Mouse (Mus musculus): ENCODE measurements around the gene Sema6d. TPM values are rescaled to one million over a fixed set of nuclear protein-coding genes. Genes with fewer than 3 reads are reported as not detected.

The Sema6d gene
- total and polyA plus RNA-seq, 3 experiments: 0.05 TPM; not detected in 2

GRCm38 (mm10) chr2:124385722-124386121, 296.0 kb downstream of the Sema6d start:
- Histone ChIP-seq H3K36me3 (replicated peaks) (no peaks in the 10 kb centered on the region), H3K4me1 (ENCODE audit: insufficient read depth, low read depth, low read length) (no peaks in the 10 kb centered on the region), H3K9me3 (replicated peaks) (peaks cover 19% of the 10 kb centered on the region), H3K4me3 (ENCODE audit: low read depth, low read length) (no peak overlapping the region), H3K27me3 (ENCODE audit: insufficient read depth, low read length) (no peaks in the 10 kb centered on the region)
- no peak for TF ChIP-seq GATA1 (IDR thresholded peaks at IDR 0.05; ENCODE audit: borderline replicate concordance, low read length)
- TF ChIP-seq GATA2 (IDR thresholded peaks at IDR 0.05; ENCODE audit: borderline replicate concordance, low read depth, low read length): no peak
- no peak for TF ChIP-seq POLR2AphosphoS5 (IDR thresholded peaks at IDR 0.05; ENCODE audit: insufficient replicate concordance, low read depth, low read length)
- TF ChIP-seq TAL1 (conservative IDR thresholded peaks at IDR 0.05; ENCODE audit: low read depth, low read length): no peak
- no peak for TF ChIP-seq CTCF (IDR thresholded peaks at IDR 0.05; ENCODE audit: low read depth, low read length)
- DNase-seq (ENCODE audit: low spot score) (no peak), ATAC-seq (ENCODE audit: extremely low read depth, insufficient number of reproducible peaks, low FRiP score, poor library complexity, severe bottlenecking) (no peak)

GRCm38 (mm10) chr2:124388269-124388668, 298.5 kb downstream of the Sema6d start:
- no peak for TF ChIP-seq CTCF (IDR thresholded peaks at IDR 0.05; ENCODE audit: low read depth, low read length)
- no peak for TF ChIP-seq POLR2AphosphoS5 (IDR thresholded peaks at IDR 0.05; ENCODE audit: insufficient replicate concordance, low read depth, low read length)
- no peak for TF ChIP-seq GATA2 (IDR thresholded peaks at IDR 0.05; ENCODE audit: borderline replicate concordance, low read depth, low read length)
- no peak for TF ChIP-seq GATA1 (IDR thresholded peaks at IDR 0.05; ENCODE audit: borderline replicate concordance, low read length)
- TF ChIP-seq TAL1 (conservative IDR thresholded peaks at IDR 0.05; ENCODE audit: low read depth, low read length): no peak
- Histone ChIP-seq H3K36me3 (replicated peaks) (no peaks in the 10 kb centered on the region), H3K27me3 (ENCODE audit: insufficient read depth, low read length) (no peaks in the 10 kb centered on the region), H3K4me1 (ENCODE audit: insufficient read depth, low read depth, low read length) (no peaks in the 10 kb centered on the region), H3K4me3 (ENCODE audit: low read depth, low read length) (no peak overlapping the region), H3K9me3 (replicated peaks) (peaks cover 19% of the 10 kb centered on the region)
- no peak for DNase-seq (ENCODE audit: low spot score)
- no peak for ATAC-seq (ENCODE audit: extremely low read depth, insufficient number of reproducible peaks, low FRiP score, poor library complexity, severe bottlenecking)

- Histone ChIP-seq H3K36me3 (replicated peaks) (no peaks in the 10 kb centered on the region), H3K4me3 (ENCODE audit: low read depth, low read length) (no peak overlapping the region), H3K9me3 (replicated peaks) (peaks cover 9% of the 10 kb centered on the region), H3K27me3 (ENCODE audit: insufficient read depth, low read length) (no peaks in the 10 kb centered on the region), H3K4me1 (ENCODE audit: insufficient read depth, low read depth, low read length) (no peaks in the 10 kb centered on the region)
- ATAC-seq (ENCODE audit: extremely low read depth, insufficient number of reproducible peaks, low FRiP score, poor library complexity, severe bottlenecking): no peak
- DNase-seq (ENCODE audit: low spot score): no peak
- no peak for TF ChIP-seq POLR2AphosphoS5 (IDR thresholded peaks at IDR 0.05; ENCODE audit: insufficient replicate concordance, low read depth, low read length)
- no peak for TF ChIP-seq GATA1 (IDR thresholded peaks at IDR 0.05; ENCODE audit: borderline replicate concordance, low read length)
- TF ChIP-seq TAL1 (conservative IDR thresholded peaks at IDR 0.05; ENCODE audit: low read depth, low read length): no peak
- TF ChIP-seq CTCF (IDR thresholded peaks at IDR 0.05; ENCODE audit: low read depth, low read length): no peak
- no peak for TF ChIP-seq GATA2 (IDR thresholded peaks at IDR 0.05; ENCODE audit: borderline replicate concordance, low read depth, low read length)
Measured at GRCm38 (mm10) chr2:124396733-124397132, 307.0 kb downstream of the Sema6d start.

- Histone ChIP-seq H3K9me3 (replicated peaks) (peaks cover 11% of the 10 kb centered on the region), H3K36me3 (replicated peaks) (no peaks in the 10 kb centered on the region), H3K27me3 (ENCODE audit: insufficient read depth, low read length) (no peaks in the 10 kb centered on the region), H3K4me3 (ENCODE audit: low read depth, low read length) (no peak overlapping the region), H3K4me1 (ENCODE audit: insufficient read depth, low read depth, low read length) (no peaks in the 10 kb centered on the region)
- no peak for DNase-seq (ENCODE audit: low spot score)
- no peak for ATAC-seq (ENCODE audit: extremely low read depth, insufficient number of reproducible peaks, low FRiP score, poor library complexity, severe bottlenecking)
- TF ChIP-seq GATA2 (IDR thresholded peaks at IDR 0.05; ENCODE audit: borderline replicate concordance, low read depth, low read length): no peak
- TF ChIP-seq CTCF (IDR thresholded peaks at IDR 0.05; ENCODE audit: low read depth, low read length): no peak
- no peak for TF ChIP-seq GATA1 (IDR thresholded peaks at IDR 0.05; ENCODE audit: borderline replicate concordance, low read length)
- no peak for TF ChIP-seq POLR2AphosphoS5 (IDR thresholded peaks at IDR 0.05; ENCODE audit: insufficient replicate concordance, low read depth, low read length)
- no peak for TF ChIP-seq TAL1 (conservative IDR thresholded peaks at IDR 0.05; ENCODE audit: low read depth, low read length)
Measured at GRCm38 (mm10) chr2:124397304-124397703, 307.5 kb downstream of the Sema6d start.

GRCm38 (mm10) chr2:124399611-124400010, 309.8 kb downstream of the Sema6d start:
- no peaks in the 10 kb centered on the region for H3K4me1 ChIP-seq (ENCODE audit: insufficient read depth, low read depth, low read length)
- no peaks in the 10 kb centered on the region for H3K36me3 ChIP-seq (replicated peaks)
- no peak overlapping the region for H3K4me3 ChIP-seq (ENCODE audit: low read depth, low read length)
- H3K9me3 ChIP-seq (replicated peaks): peaks cover 22% of the 10 kb centered on the region
- ATAC-seq (ENCODE audit: extremely low read depth, insufficient number of reproducible peaks, low FRiP score, poor library complexity, severe bottlenecking) (no peak), DNase-seq (ENCODE audit: low spot score) (no peak)
- H3K27me3 ChIP-seq (ENCODE audit: insufficient read depth, low read length): no peaks in the 10 kb centered on the region
- TF ChIP-seq GATA2 (IDR thresholded peaks at IDR 0.05; ENCODE audit: borderline replicate concordance, low read depth, low read length) (no peak), POLR2AphosphoS5 (IDR thresholded peaks at IDR 0.05; ENCODE audit: insufficient replicate concordance, low read depth, low read length) (no peak), CTCF (IDR thresholded peaks at IDR 0.05; ENCODE audit: low read depth, low read length) (no peak), GATA1 (IDR thresholded peaks at IDR 0.05; ENCODE audit: borderline replicate concordance, low read length) (no peak), TAL1 (conservative IDR thresholded peaks at IDR 0.05; ENCODE audit: low read depth, low read length) (no peak)

- no peaks in the 10 kb centered on the region for H3K36me3 ChIP-seq (replicated peaks)
- ATAC-seq (ENCODE audit: extremely low read depth, insufficient number of reproducible peaks, low FRiP score, poor library complexity, severe bottlenecking): no peak
- no peaks in the 10 kb centered on the region for H3K4me1 ChIP-seq (ENCODE audit: insufficient read depth, low read depth, low read length)
- H3K4me3 ChIP-seq (ENCODE audit: low read depth, low read length): no peak overlapping the region
- no peaks in the 10 kb centered on the region for H3K27me3 ChIP-seq (ENCODE audit: insufficient read depth, low read length)
- DNase-seq (ENCODE audit: low spot score): no peak
- TF ChIP-seq POLR2AphosphoS5 (IDR thresholded peaks at IDR 0.05; ENCODE audit: insufficient replicate concordance, low read depth, low read length): no peak
- TF ChIP-seq TAL1 (conservative IDR thresholded peaks at IDR 0.05; ENCODE audit: low read depth, low read length): no peak
- no peak for TF ChIP-seq GATA1 (IDR thresholded peaks at IDR 0.05; ENCODE audit: borderline replicate concordance, low read length)
- TF ChIP-seq CTCF (IDR thresholded peaks at IDR 0.05; ENCODE audit: low read depth, low read length): no peak
- TF ChIP-seq GATA2 (IDR thresholded peaks at IDR 0.05; ENCODE audit: borderline replicate concordance, low read depth, low read length): no peak
- H3K9me3 ChIP-seq (replicated peaks): peaks cover 25% of the 10 kb centered on the region
Measured at GRCm38 (mm10) chr2:124401727-124402380, 312.1 kb downstream of the Sema6d start.
